ENCODE assay signal across 9 mouse cellular contexts in the genomic region with DNA sequence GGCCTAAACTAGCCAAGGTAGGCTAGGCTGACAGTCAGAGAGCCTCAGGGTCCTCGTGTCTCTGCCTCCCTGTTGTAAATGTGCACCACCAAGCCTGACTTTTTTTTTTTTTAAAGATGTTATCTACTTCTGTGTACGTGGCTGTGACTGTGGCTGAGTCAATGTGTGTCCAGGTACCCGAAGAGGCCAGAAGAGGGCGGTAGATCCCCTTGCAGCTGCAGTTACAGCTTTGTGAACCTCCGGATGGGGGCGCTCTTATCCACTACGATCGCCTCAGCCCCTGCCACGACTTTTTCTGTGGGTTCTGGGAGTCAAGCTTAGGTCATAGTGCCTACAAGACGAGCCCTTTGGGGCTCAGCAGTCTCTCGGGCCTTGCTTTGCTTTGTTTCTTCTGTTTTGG. TPM values are rescaled to one million over a fixed set of nuclear protein-coding genes. Genes with fewer than 3 reads are reported as not detected.
DNase-seq lines count a peak whose midpoint lies in the region; ATAC-seq lines count a peak whose summit lies in the region.
"Had no signal": no experiment of that assay in that cellular context is flagged by ENCODE, and none has a peak within 500 bp of the region (broad histone marks: within the 10 kb centered on the region; RNA-seq: fewer than 3 reads in every experiment).

No protein-coding gene starts in this region.

- H3K36me3 ChIP-seq in forebrain, embryonic 13.5 days (ENCODE audit: poor library complexity, severe bottlenecking): no peaks in the 10 kb centered on the region

- peaks cover 13% of the 10 kb centered on the region; the same call in 1 of the 2 replicates for H3K9me3 ChIP-seq in forebrain, embryonic 13.5 days (replicated peaks)

- no peak for ATAC-seq in forebrain, embryonic 13.5 days

- H3K27me3 ChIP-seq in forebrain, embryonic 13.5 days: no peaks in the 10 kb centered on the region

- H3K27ac ChIP-seq in forebrain, embryonic 13.5 days: no peak overlapping the region

- no peak overlapping the region for H3K9ac ChIP-seq in forebrain, embryonic 13.5 days

- H3K4me2 ChIP-seq in forebrain, embryonic 13.5 days: no peak overlapping the region

- peak; percentile 15 for DNase-seq in gastrocnemius, adult 18-20 months (ENCODE audit: low spot score)
- no peak for DNase-seq in gastrocnemius, adult 8-10 months (ENCODE audit: low spot score in 2 of 2)
- peak; percentile 55 for DNase-seq in urinary bladder, postnatal 14 days (ENCODE audit: low spot score)
- no peak for DNase-seq in urinary bladder, postnatal 10 days (ENCODE audit: low spot score)
- DNase-seq in embryo, embryonic 11.5 days (ENCODE audit: low read depth, low spot score): peak; percentile 3
- DNase-seq in layer of hippocampus, postnatal 10 days (ENCODE audit: low spot score in 2 of 2): peak; percentile 45 to 61
- DNase-seq in retina, postnatal 1 day: peak; percentile 28

- 43% methylated on average over 11 of the region's 11 CpGs for WGBS in forebrain, embryonic 13.5 days

- H3K4me1 ChIP-seq in forebrain, embryonic 13.5 days: no peaks in the 10 kb centered on the region

- H3K4me3 ChIP-seq in forebrain, embryonic 13.5 days: no peak overlapping the region

RNA-seq across cellular contexts. Expression of gene Muc3, which starts 10.3 kb away (rescaled TPM):
- total RNA-seq in gastrocnemius, adult 18-20 months (2021): not detected
- not detected for total RNA-seq in gastrocnemius, adult 8-10 months (2022)
- not detected for total RNA-seq in layer of hippocampus, postnatal 10 days (2021)
- not detected in 2 replicates for polyA plus RNA-seq in forebrain, embryonic 13.5 days (2015; fragmentation: Nextera tagmentation; extraction: Ambion mirVana)
- total RNA-seq: layer of hippocampus, postnatal 25 days had no signal

RNA-seq across cellular contexts. Expression of gene Trim56, which starts 43.5 kb away (rescaled TPM):
- total RNA-seq in gastrocnemius, adult 18-20 months (2021): 1 to 10 TPM; 7.4 to 8.0 TPM
- 1 to 10 TPM; 6.5 to 9.0 (median 7.8) TPM for total RNA-seq in gastrocnemius, adult 8-10 months (2022)
- 1 to 10 TPM; 4.8 to 5.2 TPM for total RNA-seq in layer of hippocampus, postnatal 10 days (2021)
- 3.6 and 4.4 TPM in 2 replicates for polyA plus RNA-seq in forebrain, embryonic 13.5 days (2015; fragmentation: Nextera tagmentation; extraction: Ambion mirVana)

RNA-seq across cellular contexts. Expression of gene Muc3a, which starts 52.7 kb away (rescaled TPM):
- total RNA-seq in gastrocnemius, adult 18-20 months (2021): under 1 TPM; 0.11 to 0.12 TPM
- total RNA-seq in gastrocnemius, adult 8-10 months (2022): under 1 TPM in 1 of 4 experiments, not detected in 3; 0.22 TPM
- total RNA-seq in layer of hippocampus, postnatal 10 days (2021): 1 to 10 TPM; 3.5 to 5.2 TPM
- polyA plus RNA-seq in forebrain, embryonic 13.5 days (2015; fragmentation: Nextera tagmentation; extraction: Ambion mirVana): not detected in 2 replicates

Comparison
In these comparisons a context has a peak if more than half of its experiments do, and no peak if none do; other contexts are left out.
1. DNase-seq: peak in gastrocnemius, adult 18-20 months (single experiment), urinary bladder, postnatal 14 days (single experiment), embryo, embryonic 11.5 days (single experiment), layer of hippocampus, postnatal 10 days (2 of 2) and retina, postnatal 1 day (single experiment); none in gastrocnemius, adult 8-10 months (0 of 2) and urinary bladder, postnatal 10 days (single experiment).